Mouse (Mus musculus): Measurements from ENCODE around the gene 1110032F04Rik. TPM values are rescaled to one million over a fixed set of nuclear protein-coding genes. Genes with fewer than 3 reads are reported as not detected.
"Not testable (repeated sequence)": the region's sequence is repeated elsewhere in the genome, so short reads cannot be mapped to it uniquely, and the experiment has no call there.

The 1110032F04Rik gene
- polyA plus RNA-seq, 1 experiment from 2014 or later: 1.1 TPM

GRCm38 (mm10) chr3:68886845-68887244 is 17.5 kb downstream of the 1110032F04Rik start:
- H3K9me3 ChIP-seq (ENCODE audit: control insufficient read depth, low read length): no peaks in the 10 kb centered on the region
- 86% methylated on average over 5 of the region's 5 CpGs for WGBS
- H3K27ac ChIP-seq (replicated peaks; ENCODE audit: low read depth, low read length): no peak overlapping the region
- no peaks in the 10 kb centered on the region for H3K36me3 ChIP-seq (ENCODE audit: control insufficient read depth, insufficient read depth, low read length)
- no peak overlapping the region for H3K4me2 ChIP-seq (ENCODE audit: low read depth, low read length)
- DNase-seq (ENCODE audit: low spot score): no peak
- H3K4me1 ChIP-seq (ENCODE audit: control insufficient read depth, insufficient read depth, low read length): no peaks in the 10 kb centered on the region
- H3K27me3 ChIP-seq (replicated peaks; ENCODE audit: control insufficient read depth, insufficient read depth, low read length): no peaks in the 10 kb centered on the region
- H3K4me3 ChIP-seq (ENCODE audit: low read depth, low read length): no peak overlapping the region
- H3K9ac ChIP-seq (ENCODE audit: low read depth, low read length): no peak overlapping the region
- no peak for ATAC-seq (ENCODE audit: low read depth)

DNA sequence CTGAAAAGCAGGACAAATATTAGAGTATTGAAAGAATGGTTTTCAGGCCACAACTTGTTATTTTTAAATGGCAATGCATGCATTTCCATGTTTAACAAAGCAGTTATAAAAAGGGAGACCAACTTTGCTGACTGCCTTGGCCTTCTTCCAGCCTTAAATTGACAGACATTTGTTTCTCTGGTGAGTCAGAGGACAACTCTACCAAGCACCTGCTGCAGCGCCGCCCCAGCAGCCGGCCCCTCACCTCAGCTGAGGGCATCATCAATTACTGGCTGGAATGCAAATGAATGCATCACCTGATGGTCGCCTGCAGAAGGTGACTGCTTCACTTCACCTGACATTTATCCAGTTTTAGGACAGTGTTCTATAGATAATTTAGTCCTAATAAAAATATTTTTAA is 26.0 kb downstream of the 1110032F04Rik start:
- no peak overlapping the region for H3K27ac ChIP-seq (replicated peaks; ENCODE audit: low read depth, low read length)
- DNase-seq (ENCODE audit: low spot score) (no peak), ATAC-seq (ENCODE audit: low read depth) (no peak)
- no peaks in the 10 kb centered on the region for H3K27me3 ChIP-seq (replicated peaks; ENCODE audit: control insufficient read depth, insufficient read depth, low read length)
- no peak overlapping the region for H3K4me2 ChIP-seq (ENCODE audit: low read depth, low read length)
- H3K36me3 ChIP-seq (ENCODE audit: control insufficient read depth, insufficient read depth, low read length): no peaks in the 10 kb centered on the region
- H3K9ac ChIP-seq (ENCODE audit: low read depth, low read length): no peak overlapping the region
- H3K9me3 ChIP-seq (ENCODE audit: control insufficient read depth, low read length): no peaks in the 10 kb centered on the region
- no peak overlapping the region for H3K4me3 ChIP-seq (ENCODE audit: low read depth, low read length)
- H3K4me1 ChIP-seq (ENCODE audit: control insufficient read depth, insufficient read depth, low read length): no peaks in the 10 kb centered on the region
- WGBS: 67% methylated on average over 4 of the region's 4 CpGs

DNA sequence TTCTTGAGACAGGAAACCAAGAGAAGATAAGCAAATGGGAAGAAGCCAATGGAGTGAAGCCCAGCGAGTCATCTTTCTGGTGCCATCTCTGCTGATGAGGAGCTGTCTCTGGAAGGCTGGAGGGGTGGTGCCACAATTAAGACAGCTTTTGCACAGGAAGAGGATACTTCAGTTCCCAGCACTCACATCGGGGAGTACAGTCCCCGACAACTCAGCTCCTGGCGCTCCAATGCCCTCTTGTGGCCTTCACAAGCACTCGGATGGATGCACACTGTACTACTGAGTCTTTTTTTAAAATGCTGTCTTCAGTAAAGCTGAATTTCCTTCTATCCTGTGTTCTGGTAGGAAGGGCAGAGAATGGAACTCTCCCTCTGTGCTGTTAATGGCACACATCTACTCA is 27.8 kb downstream of the 1110032F04Rik start:
- no peak overlapping the region for H3K27ac ChIP-seq (replicated peaks; ENCODE audit: low read depth, low read length)
- no peaks in the 10 kb centered on the region for H3K4me1 ChIP-seq (ENCODE audit: control insufficient read depth, insufficient read depth, low read length)
- no peaks in the 10 kb centered on the region for H3K9me3 ChIP-seq (ENCODE audit: control insufficient read depth, low read length)
- WGBS: 91% methylated on average over 5 of the region's 5 CpGs
- no peak overlapping the region for H3K4me2 ChIP-seq (ENCODE audit: low read depth, low read length)
- H3K36me3 ChIP-seq (ENCODE audit: control insufficient read depth, insufficient read depth, low read length): no peaks in the 10 kb centered on the region
- DNase-seq (ENCODE audit: low spot score): no peak
- no peak overlapping the region for H3K9ac ChIP-seq (ENCODE audit: low read depth, low read length)
- no peaks in the 10 kb centered on the region for H3K27me3 ChIP-seq (replicated peaks; ENCODE audit: control insufficient read depth, insufficient read depth, low read length)
- H3K4me3 ChIP-seq (ENCODE audit: low read depth, low read length): no peak overlapping the region
- ATAC-seq (ENCODE audit: low read depth): no peak

DNA sequence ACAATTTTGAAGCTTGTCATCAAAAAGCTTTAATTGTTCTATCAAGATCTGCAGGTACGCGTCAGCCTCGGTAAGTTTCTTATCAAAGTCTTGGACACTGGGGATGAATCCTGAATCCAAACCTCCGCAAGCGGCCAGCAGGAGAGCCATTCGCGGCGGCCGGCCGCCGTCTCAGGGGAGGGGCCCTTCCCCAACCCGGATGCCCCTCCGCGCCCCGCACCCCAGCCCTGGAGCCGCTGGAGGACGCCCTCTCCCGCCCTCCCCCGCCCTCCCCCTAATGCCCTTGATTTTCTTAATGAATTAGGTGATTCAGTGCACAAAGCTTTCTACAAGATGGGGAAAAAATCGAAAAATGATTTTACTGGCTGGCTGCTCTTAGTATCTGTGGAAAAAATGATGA is 33.2 kb downstream of the 1110032F04Rik start:
- H3K36me3 ChIP-seq (ENCODE audit: control insufficient read depth, insufficient read depth, low read length); H3K9me3 ChIP-seq (ENCODE audit: control insufficient read depth, low read length); H3K4me3 ChIP-seq (ENCODE audit: low read depth, low read length); H3K27me3 ChIP-seq (replicated peaks; ENCODE audit: control insufficient read depth, insufficient read depth, low read length); H3K4me2 ChIP-seq (ENCODE audit: low read depth, low read length); H3K4me1 ChIP-seq (ENCODE audit: control insufficient read depth, insufficient read depth, low read length); DNase-seq (ENCODE audit: low spot score); ATAC-seq (ENCODE audit: low read depth); H3K9ac ChIP-seq (ENCODE audit: low read depth, low read length); H3K27ac ChIP-seq (replicated peaks; ENCODE audit: low read depth, low read length): not testable (repeated sequence)
- 89% methylated on average over 17 of the region's 20 CpGs for WGBS

GRCm38 (mm10) chr3:68904902-68905778 is 35.8 kb downstream of the 1110032F04Rik start:
- Histone ChIP-seq H3K27ac (replicated peaks; ENCODE audit: low read depth, low read length) (no peak overlapping the region), H3K9ac (ENCODE audit: low read depth, low read length) (no peak overlapping the region), H3K4me2 (ENCODE audit: low read depth, low read length) (no peak overlapping the region), H3K36me3 (ENCODE audit: control insufficient read depth, insufficient read depth, low read length) (no peaks in the 10 kb centered on the region), H3K27me3 (replicated peaks; ENCODE audit: control insufficient read depth, insufficient read depth, low read length) (no peaks in the 10 kb centered on the region), H3K9me3 (ENCODE audit: control insufficient read depth, low read length) (no peaks in the 10 kb centered on the region), H3K4me1 (ENCODE audit: control insufficient read depth, insufficient read depth, low read length) (no peaks in the 10 kb centered on the region), H3K4me3 (ENCODE audit: low read depth, low read length) (no peak overlapping the region)
- ATAC-seq (ENCODE audit: low read depth) (no peak), DNase-seq (ENCODE audit: low spot score) (no peak)
- 78% methylated on average over 2 of the region's 2 CpGs for WGBS

DNA sequence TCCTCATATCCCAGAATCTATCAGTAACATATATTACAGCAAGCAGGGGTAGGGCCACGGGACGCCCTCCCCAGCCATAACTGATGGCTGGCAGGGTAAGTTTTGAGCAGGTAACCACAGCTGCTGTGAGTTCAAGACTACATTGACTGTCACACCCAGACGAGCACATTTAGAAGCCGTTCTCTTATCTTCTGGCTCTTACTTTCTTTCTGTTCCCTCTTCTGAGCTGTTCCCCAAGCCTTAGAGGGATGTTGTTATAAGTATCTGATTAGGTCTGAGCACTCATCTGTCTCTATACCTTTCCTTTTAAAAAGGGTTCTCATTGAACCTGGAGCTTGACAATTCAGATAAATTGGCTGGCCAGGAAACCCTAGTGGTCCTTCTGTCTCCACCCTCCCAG is 38.1 kb downstream of the 1110032F04Rik start:
- Histone ChIP-seq H3K4me1 (ENCODE audit: control insufficient read depth, insufficient read depth, low read length) (no peaks in the 10 kb centered on the region), H3K9ac (ENCODE audit: low read depth, low read length) (no peak overlapping the region), H3K9me3 (ENCODE audit: control insufficient read depth, low read length) (no peaks in the 10 kb centered on the region), H3K4me3 (ENCODE audit: low read depth, low read length) (no peak overlapping the region), H3K27ac (replicated peaks; ENCODE audit: low read depth, low read length) (no peak overlapping the region), H3K27me3 (replicated peaks; ENCODE audit: control insufficient read depth, insufficient read depth, low read length) (no peaks in the 10 kb centered on the region), H3K4me2 (ENCODE audit: low read depth, low read length) (no peak overlapping the region), H3K36me3 (ENCODE audit: control insufficient read depth, insufficient read depth, low read length) (no peaks in the 10 kb centered on the region)
- 89% methylated on average over 4 of the region's 4 CpGs for WGBS
- DNase-seq (ENCODE audit: low spot score): no peak
- ATAC-seq (ENCODE audit: low read depth): no peak

Other genes starting within 250 kb of the 1110032F04Rik start
- gene Il12a, start 178.9 kb upstream of the 1110032F04Rik start, polyA plus RNA-seq (2014; fragmentation: Nextera tagmentation; extraction: Ambion mirVana): 0.51 and 0.61 TPM in 2 replicates
- 17.5 and 18.3 TPM in 2 replicates for gene Ift80, start 135.0 kb downstream of the 1110032F04Rik start, polyA plus RNA-seq (2014; fragmentation: Nextera tagmentation; extraction: Ambion mirVana)
- gene Smc4, start 135.2 kb downstream of the 1110032F04Rik start, polyA plus RNA-seq (2014; fragmentation: Nextera tagmentation; extraction: Ambion mirVana): 121 and 127 TPM in 2 replicates
- gene Trim59, start 175.2 kb downstream of the 1110032F04Rik start, polyA plus RNA-seq (2014; fragmentation: Nextera tagmentation; extraction: Ambion mirVana): 75.9 and 86.7 TPM in 2 replicates

Measured in embryonic facial prominence, embryonic 14.5 days (tissue).